Mouse (Mus musculus): ENCODE measurements around the gene Rpl3. TPM values are rescaled to one million over a fixed set of nuclear protein-coding genes. Genes with fewer than 3 reads are reported as not detected.

Rpl3 gene
- polyA plus RNA-seq, 1 experiment from 2014 or later, result 1,049 TPM

DNA sequence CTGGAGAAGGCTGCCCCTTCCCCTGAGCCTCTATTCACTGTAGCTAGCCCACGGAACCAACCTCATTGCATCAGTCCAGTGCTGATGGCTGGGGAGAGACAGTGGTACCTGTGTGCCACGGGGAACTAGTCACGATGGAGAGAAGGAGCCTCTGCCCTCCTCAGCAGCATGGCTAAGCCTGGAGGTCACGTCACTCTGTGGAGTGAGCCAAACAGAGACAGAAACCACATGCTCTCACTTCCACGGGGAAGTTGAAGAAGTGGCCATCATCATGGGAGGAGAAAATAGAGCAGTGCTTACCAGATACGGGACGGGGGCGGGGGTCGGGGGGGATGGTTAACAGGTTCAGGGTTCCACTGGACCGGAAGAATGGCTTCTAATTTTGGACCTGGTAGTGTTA is 61.3 kb downstream of the Rpl3 start:
- WGBS, result 87% methylated on average over 10 of the region's 10 CpGs
- ATAC-seq (ENCODE audit: low read depth), result no peak

DNA sequence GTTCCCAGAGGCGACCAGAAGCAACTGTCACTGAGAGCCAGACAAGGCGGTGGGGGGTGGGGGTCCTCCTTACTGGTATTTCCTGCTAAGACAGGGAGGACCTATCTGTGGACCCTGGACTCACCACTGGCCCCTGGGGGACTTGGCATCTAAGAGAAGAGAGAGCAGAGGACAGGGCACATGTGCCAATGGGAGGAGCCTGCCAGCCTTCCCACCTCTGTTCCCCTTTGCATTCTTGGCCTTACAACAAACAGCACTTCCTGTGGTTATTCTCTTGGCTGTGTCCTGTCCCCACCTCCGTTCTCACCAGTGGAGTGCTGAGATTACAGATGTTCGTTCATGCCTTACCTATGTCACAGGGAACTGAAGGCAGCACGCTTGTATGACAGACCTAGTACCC is 62.8 kb downstream of the Rpl3 start:
- H3K4me2 ChIP-seq (ENCODE audit: low read depth, low read length), result no peak overlapping the region
- no peaks in the 10 kb centered on the region for H3K27me3 ChIP-seq (ENCODE audit: control insufficient read depth, insufficient read depth, low read depth, low read length)
- H3K9ac ChIP-seq (ENCODE audit: low read length), result no peak overlapping the region
- peaks cover 8% of the 10 kb centered on the region for H3K4me1 ChIP-seq (replicated peaks; ENCODE audit: control insufficient read depth, insufficient read depth, low read length)
- no peak overlapping the region for H3K4me3 ChIP-seq (ENCODE audit: low read length)
- WGBS, result 59% methylated on average over 5 of the region's 5 CpGs
- no peak for ATAC-seq (ENCODE audit: low read depth)
- H3K27ac ChIP-seq (ENCODE audit: low read length), result no peak overlapping the region
- H3K36me3 ChIP-seq (ENCODE audit: control insufficient read depth, insufficient read depth, low read length), result no peaks in the 10 kb centered on the region
- H3K9me3 ChIP-seq (ENCODE audit: control insufficient read depth, low read length), result no peaks in the 10 kb centered on the region

More for the DNA sequence above, 61.3 kb downstream of the Rpl3 start:
- Histone ChIP-seq H3K4me1 (replicated peaks; ENCODE audit: control insufficient read depth, insufficient read depth, low read length) (0 out of 2 replicates have a peak, but pooled peaks cover 2% of the 10 kb centered on the region), H3K9ac (ENCODE audit: low read length) (no peak overlapping the region), H3K4me3 (ENCODE audit: low read length) (no peak overlapping the region), H3K27ac (ENCODE audit: low read length) (no peak overlapping the region), H3K36me3 (ENCODE audit: control insufficient read depth, insufficient read depth, low read length) (no peaks in the 10 kb centered on the region), H3K27me3 (ENCODE audit: control insufficient read depth, insufficient read depth, low read depth, low read length) (no peaks in the 10 kb centered on the region), H3K9me3 (ENCODE audit: control insufficient read depth, low read length) (no peaks in the 10 kb centered on the region), H3K4me2 (ENCODE audit: low read depth, low read length) (no peak overlapping the region)

Small RNAs within 50 kb of the gene (microRNA-seq; reads per million reads assigned to microRNA genes)
- 34.4 reads per million, percentile 38 among the genes with 10 or more reads in this experiment for gene Snord43

Other genes with a start within 250 kb of the Rpl3 start
- gene Apobec3, start 200.2 kb downstream of the Rpl3 start, polyA plus RNA-seq (2015; fragmentation: Nextera tagmentation; extraction: Ambion mirVana), result 43.2 and 52.8 TPM in 2 replicates
- gene Cbx7, start 120.7 kb downstream of the Rpl3 start, polyA plus RNA-seq (2015; fragmentation: Nextera tagmentation; extraction: Ambion mirVana), result 3.1 and 4.3 TPM in 2 replicates
- 7.2 and 7.7 TPM in 2 replicates for gene Pdgfb, start 76.9 kb downstream of the Rpl3 start, polyA plus RNA-seq (2015; fragmentation: Nextera tagmentation; extraction: Ambion mirVana)
- 20.7 and 21.9 TPM in 2 replicates for gene Syngr1, start 534 bp downstream of the Rpl3 start, polyA plus RNA-seq (2015; fragmentation: Nextera tagmentation; extraction: Ambion mirVana)
- 31.5 and 33.5 TPM in 2 replicates for gene Tab1, start 41.3 kb upstream of the Rpl3 start, polyA plus RNA-seq (2015; fragmentation: Nextera tagmentation; extraction: Ambion mirVana)
- 3.9 and 4.3 TPM in 2 replicates for gene Mgat3, start 81.9 kb upstream of the Rpl3 start, polyA plus RNA-seq (2015; fragmentation: Nextera tagmentation; extraction: Ambion mirVana)
- gene Mief1, start 142.2 kb upstream of the Rpl3 start, polyA plus RNA-seq (2015; fragmentation: Nextera tagmentation; extraction: Ambion mirVana), result 26.7 and 28.4 TPM in 2 replicates
- not detected in 2 replicates for gene AC140267.1, start 144.0 kb upstream of the Rpl3 start, polyA plus RNA-seq (2015; fragmentation: Nextera tagmentation; extraction: Ambion mirVana)
- gene Atf4, start 163.3 kb upstream of the Rpl3 start, polyA plus RNA-seq (2015; fragmentation: Nextera tagmentation; extraction: Ambion mirVana), result 117 and 121 TPM in 2 replicates
- gene Rps19bp1, start 172.4 kb upstream of the Rpl3 start, polyA plus RNA-seq (2015; fragmentation: Nextera tagmentation; extraction: Ambion mirVana), result 40.3 and 44.2 TPM in 2 replicates
- not detected in 2 replicates for gene Cacna1i, start 195.4 kb upstream of the Rpl3 start, polyA plus RNA-seq (2015; fragmentation: Nextera tagmentation; extraction: Ambion mirVana)

Measured in lung, embryonic 16.5 days (tissue).